Comparison of ENCODE assay signal across 7 mouse cellular contexts in genomic region chr3:95216655-95217254, GRCm38 (mm10). TPM values are rescaled to one million over a fixed set of nuclear protein-coding genes. Genes with fewer than 3 reads are reported as not detected.
A peak's percentile ranks its signal among the peaks of the same experiment; 100 is the strongest.
DNase-seq lines count a peak whose midpoint lies in the region; ATAC-seq and TF ChIP-seq lines count a peak whose summit lies in the region.

No protein-coding gene starts in this region.

- peaks cover 14% of the 10 kb centered on the region; the same call in 1 of the 2 replicates for H3K4me1 ChIP-seq in lung, postnatal 0 days (ENCODE audit: insufficient read depth, low read depth, low read length)
- no peaks in the 10 kb centered on the region; the same call in 1 of the 2 replicates for H3K4me1 ChIP-seq in forebrain, embryonic 11.5 days (replicated peaks; ENCODE audit: control insufficient read depth, insufficient read depth, low read length)
- peaks cover 6% of the 10 kb centered on the region for H3K4me1 ChIP-seq in liver, embryonic 11.5 days (replicated peaks; ENCODE audit: control insufficient read depth, insufficient read depth, low read length)
- H3K4me1 ChIP-seq in stomach, embryonic 16.5 days (ENCODE audit: control insufficient read depth, insufficient read depth, low read length) = peaks cover 8% of the 10 kb centered on the region; the same call in 1 of the 2 replicates

- 0 out of 2 replicates have a peak, but pooled peaks cover 4% of the 10 kb centered on the region for H3K36me3 ChIP-seq in lung, postnatal 0 days (ENCODE audit: insufficient read depth, low read length)
- peaks cover 2% of the 10 kb centered on the region; the same call in 1 of the 2 replicates for H3K36me3 ChIP-seq in forebrain, embryonic 11.5 days (ENCODE audit: control insufficient read depth, insufficient read depth, low read length)
- H3K36me3 ChIP-seq in liver, embryonic 11.5 days (ENCODE audit: control insufficient read depth, insufficient read depth, low read length) = peaks cover 15% of the 10 kb centered on the region
- peaks cover 17% of the 10 kb centered on the region for H3K36me3 ChIP-seq in stomach, embryonic 16.5 days (ENCODE audit: control insufficient read depth, insufficient read depth, low read length)

- peak overlapping the region; percentile 85 for H3K4me3 ChIP-seq in lung, postnatal 0 days (ENCODE audit: low read depth, low read length)
- H3K4me3 ChIP-seq in forebrain, embryonic 11.5 days (ENCODE audit: low read depth, low read length) = peak overlapping the region; percentile 76
- H3K4me3 ChIP-seq in liver, embryonic 11.5 days (ENCODE audit: low read depth, low read length) = peak overlapping the region; percentile 77
- H3K4me3 ChIP-seq in stomach, embryonic 16.5 days (replicated peaks; ENCODE audit: low read length) = peak overlapping the region; percentile 92

- peak overlapping the region; percentile 99 for H3K27ac ChIP-seq in lung, postnatal 0 days (ENCODE audit: low read length)
- no peak overlapping the region; the same call in 1 of the 2 replicates for H3K27ac ChIP-seq in forebrain, embryonic 11.5 days (ENCODE audit: low read depth, low read length)
- H3K27ac ChIP-seq in liver, embryonic 11.5 days (ENCODE audit: low read depth, low read length) = peak overlapping the region; percentile 96
- peak overlapping the region; percentile 100 for H3K27ac ChIP-seq in stomach, embryonic 16.5 days (ENCODE audit: low read length)

- no peak for DNase-seq in lung, postnatal 0 days (ENCODE audit: low spot score)
- DNase-seq in lung, postnatal 14 days = no peak
- DNase-seq in forebrain, embryonic 11.5 days (ENCODE audit: low spot score) = no peak
- no peak for DNase-seq in liver, embryonic 11.5 days (ENCODE audit: low spot score)
- no peak for DNase-seq in adrenal gland, postnatal 14 days
- no peak for DNase-seq in urinary bladder, adult 2 months (ENCODE audit: low spot score)

- peak; percentile 42 for ATAC-seq in lung, postnatal 0 days
- ATAC-seq in forebrain, embryonic 11.5 days (replicated peaks; ENCODE audit: low FRiP score) = no peak
- ATAC-seq in liver, embryonic 11.5 days (replicated peaks; ENCODE audit: low FRiP score) = no peak; the same call in 1 of the 2 replicates
- ATAC-seq in stomach, embryonic 16.5 days (ENCODE audit: insufficient read depth, low FRiP score) = no peak; the same call in 1 of the 2 replicates

- 8% methylated on average over 4 of the region's 4 CpGs for WGBS in lung, postnatal 0 days
- WGBS in forebrain, embryonic 11.5 days = 30% methylated on average over 4 of the region's 4 CpGs
- 26% methylated on average over 4 of the region's 4 CpGs for WGBS in liver, embryonic 11.5 days
- WGBS in stomach, embryonic 16.5 days = 13% methylated on average over 4 of the region's 4 CpGs

- H3K4me2 ChIP-seq in lung, postnatal 0 days (replicated peaks; ENCODE audit: low read depth, low read length) = peak overlapping the region; percentile 59
- peak overlapping the region; percentile 53 for H3K4me2 ChIP-seq in forebrain, embryonic 11.5 days (ENCODE audit: low read depth, low read length, severe bottlenecking)
- peak overlapping the region; percentile 73 for H3K4me2 ChIP-seq in liver, embryonic 11.5 days
- H3K4me2 ChIP-seq in stomach, embryonic 16.5 days (ENCODE audit: low read depth, low read length) = peak overlapping the region; percentile 64

- peak overlapping the region; percentile 78; the same call in 1 of the 2 replicates for H3K9ac ChIP-seq in lung, postnatal 0 days (replicated peaks; ENCODE audit: low read depth)
- H3K9ac ChIP-seq in forebrain, embryonic 11.5 days (ENCODE audit: low read length) = peak overlapping the region; percentile 96
- peak overlapping the region; percentile 94 for H3K9ac ChIP-seq in liver, embryonic 11.5 days (ENCODE audit: low read depth, low read length)
- H3K9ac ChIP-seq in stomach, embryonic 16.5 days (ENCODE audit: low read length) = peak overlapping the region; percentile 97

- TF ChIP-seq EP300 in lung, postnatal 0 days (IDR thresholded peaks at IDR 0.05) = no peak

- H3K9me3 ChIP-seq in lung, postnatal 0 days (ENCODE audit: low read length) = no peaks in the 10 kb centered on the region
- H3K9me3 ChIP-seq in forebrain, embryonic 11.5 days (ENCODE audit: control insufficient read depth, low read length) = no peaks in the 10 kb centered on the region
- no peaks in the 10 kb centered on the region for H3K9me3 ChIP-seq in liver, embryonic 11.5 days (ENCODE audit: control insufficient read depth, low read length)
- no peaks in the 10 kb centered on the region for H3K9me3 ChIP-seq in stomach, embryonic 16.5 days (replicated peaks; ENCODE audit: control insufficient read depth, low read length)

- no peaks in the 10 kb centered on the region for H3K27me3 ChIP-seq in lung, postnatal 0 days (replicated peaks; ENCODE audit: insufficient read depth, low read length)
- H3K27me3 ChIP-seq in forebrain, embryonic 11.5 days (ENCODE audit: control insufficient read depth, insufficient read depth, low read length) = no peaks in the 10 kb centered on the region
- H3K27me3 ChIP-seq in liver, embryonic 11.5 days (replicated peaks; ENCODE audit: control insufficient read depth, insufficient read depth, low read length) = no peaks in the 10 kb centered on the region
- H3K27me3 ChIP-seq in stomach, embryonic 16.5 days (ENCODE audit: control insufficient read depth, insufficient read depth, low read length) = no peaks in the 10 kb centered on the region

- no peak for TF ChIP-seq CTCF in lung, postnatal 0 days (IDR thresholded peaks at IDR 0.05)

RNA-seq across cellular contexts. Expression of gene Gabpb2, which starts 1.0 kb away (rescaled TPM):
- 4.3 and 4.7 TPM in 2 replicates for polyA plus RNA-seq in lung, postnatal 0 days (2015; fragmentation: Nextera tagmentation; extraction: Ambion mirVana)
- polyA plus RNA-seq in forebrain, embryonic 11.5 days (2014; fragmentation: Nextera tagmentation; extraction: Ambion mirVana) = 8.9 and 10.8 TPM in 2 replicates
- polyA plus RNA-seq in liver, embryonic 11.5 days (2014; fragmentation: Nextera tagmentation; extraction: Ambion mirVana) = 9.1 and 9.3 TPM in 2 replicates
- polyA plus RNA-seq in stomach, embryonic 16.5 days (2015; fragmentation: Nextera tagmentation; extraction: Ambion mirVana) = 10.9 and 11.5 TPM in 2 replicates
- 22.6 and 26.4 TPM in 2 replicates for total RNA-seq in adrenal gland, postnatal 14 days (2021)
- 21.4 and 21.9 TPM in 2 replicates for polyA plus RNA-seq in urinary bladder, adult 2 months (2012; rRNA removed)

RNA-seq across cellular contexts. Expression of gene Cdc42se1, which starts 11.8 kb away (rescaled TPM):
- polyA plus RNA-seq in lung, postnatal 0 days (2015; fragmentation: Nextera tagmentation; extraction: Ambion mirVana) = 104 and 120 TPM in 2 replicates
- 120 and 124 TPM in 2 replicates for polyA plus RNA-seq in forebrain, embryonic 11.5 days (2014; fragmentation: Nextera tagmentation; extraction: Ambion mirVana)
- polyA plus RNA-seq in liver, embryonic 11.5 days (2014; fragmentation: Nextera tagmentation; extraction: Ambion mirVana) = 93.6 and 102 TPM in 2 replicates
- polyA plus RNA-seq in stomach, embryonic 16.5 days (2015; fragmentation: Nextera tagmentation; extraction: Ambion mirVana) = 105 and 118 TPM in 2 replicates
- 63.3 and 80.3 TPM in 2 replicates for total RNA-seq in adrenal gland, postnatal 14 days (2021)
- 77.2 and 92.7 TPM in 2 replicates for polyA plus RNA-seq in urinary bladder, adult 2 months (2012; rRNA removed)

RNA-seq across cellular contexts. Expression of gene Mllt11, which starts 15.2 kb away (rescaled TPM):
- polyA plus RNA-seq in lung, postnatal 0 days (2015; fragmentation: Nextera tagmentation; extraction: Ambion mirVana) = 5.9 and 6.5 TPM in 2 replicates
- 75.2 and 89.8 TPM in 2 replicates for polyA plus RNA-seq in forebrain, embryonic 11.5 days (2014; fragmentation: Nextera tagmentation; extraction: Ambion mirVana)
- polyA plus RNA-seq in liver, embryonic 11.5 days (2014; fragmentation: Nextera tagmentation; extraction: Ambion mirVana) = 8.6 and 8.7 TPM in 2 replicates
- polyA plus RNA-seq in stomach, embryonic 16.5 days (2015; fragmentation: Nextera tagmentation; extraction: Ambion mirVana) = 16.2 and 16.6 TPM in 2 replicates
- total RNA-seq in adrenal gland, postnatal 14 days (2021) = 6.9 and 15.1 TPM in 2 replicates
- 11.0 and 15.4 TPM in 2 replicates for polyA plus RNA-seq in urinary bladder, adult 2 months (2012; rRNA removed)

RNA-seq across cellular contexts. Expression of gene Gm128, which starts 24.6 kb away (rescaled TPM):
- 1.5 and 1.6 TPM in 2 replicates for polyA plus RNA-seq in lung, postnatal 0 days (2015; fragmentation: Nextera tagmentation; extraction: Ambion mirVana)
- 0.17 and 0.21 TPM in 2 replicates for polyA plus RNA-seq in forebrain, embryonic 11.5 days (2014; fragmentation: Nextera tagmentation; extraction: Ambion mirVana)
- 0.95 and 1.0 TPM in 2 replicates for polyA plus RNA-seq in liver, embryonic 11.5 days (2014; fragmentation: Nextera tagmentation; extraction: Ambion mirVana)
- 0.25 and 0.52 TPM in 2 replicates for polyA plus RNA-seq in stomach, embryonic 16.5 days (2015; fragmentation: Nextera tagmentation; extraction: Ambion mirVana)
- not detected in 2 replicates for total RNA-seq in adrenal gland, postnatal 14 days (2021)
- 0.47 and 0.58 TPM in 2 replicates for polyA plus RNA-seq in urinary bladder, adult 2 months (2012; rRNA removed)

RNA-seq across cellular contexts. Expression of gene Bnipl, which starts 34.2 kb away (rescaled TPM):
- 2.5 and 2.8 TPM in 2 replicates for polyA plus RNA-seq in lung, postnatal 0 days (2015; fragmentation: Nextera tagmentation; extraction: Ambion mirVana)
- 0.39 and 0.72 TPM in 2 replicates for polyA plus RNA-seq in forebrain, embryonic 11.5 days (2014; fragmentation: Nextera tagmentation; extraction: Ambion mirVana)
- 0.08 and 0.25 TPM in 2 replicates for polyA plus RNA-seq in liver, embryonic 11.5 days (2014; fragmentation: Nextera tagmentation; extraction: Ambion mirVana)
- 9.2 and 11.6 TPM in 2 replicates for polyA plus RNA-seq in stomach, embryonic 16.5 days (2015; fragmentation: Nextera tagmentation; extraction: Ambion mirVana)
- total RNA-seq in adrenal gland, postnatal 14 days (2021) = 0.19 and 0.34 TPM in 2 replicates
- 13.5 and 15.1 TPM in 2 replicates for polyA plus RNA-seq in urinary bladder, adult 2 months (2012; rRNA removed)
